Mouse (Mus musculus): ENCODE data around the gene Spef1.

GRCm38 (mm10) chr2:131179246-131179886 is 7.7 kb downstream of the Spef1 start:
- no peak for TF ChIP-seq POLR2A (IDR thresholded peaks at IDR 0.05; ENCODE audit: insufficient read depth, low read depth, low read length)
- no peak for TF ChIP-seq CTCF (IDR thresholded peaks at IDR 0.05; ENCODE audit: insufficient read depth, low read depth, low read length)

Data from olfactory bulb, adult 2 months (tissue).